Mouse (Mus musculus): ENCODE measurements around the gene Slc43a2. TPM values are rescaled to one million over a fixed set of nuclear protein-coding genes. Genes with fewer than 3 reads are reported as not detected.

Slc43a2 gene
- total and polyA plus RNA-seq, 3 experiments = 4.9 to 8.4 TPM; not detected in 1

GRCm38 (mm10) chr11:75560530-75561409 is 29.3 kb downstream of the Slc43a2 start:
- DNase-seq (ENCODE audit: low read depth, low spot score) = no peak
- H3K36me3 ChIP-seq (ENCODE audit: control insufficient read depth in 1 of 2, insufficient read depth in 2 of 2, low read length in 2 of 2) = peaks cover 0 to under 1% of the 10 kb centered on the region in 2 experiments; a peak in 1 of 4 replicates
- H3K4me1 ChIP-seq (ENCODE audit: control insufficient read depth in 1 of 2, insufficient read depth in 2 of 2, low read length in 2 of 2) = peaks cover 0 to 4% of the 10 kb centered on the region in 2 experiments; a peak in 2 of 4 replicates
- H3K9ac ChIP-seq (ENCODE audit: control insufficient read depth, low read depth, low read length, poor library complexity, severe bottlenecking) = no peak overlapping the region
- H3K79me2 ChIP-seq (ENCODE audit: control insufficient read depth, insufficient read depth, low read length, poor library complexity) = no peaks in the 10 kb centered on the region
- TF ChIP-seq GABPA (IDR thresholded peaks at IDR 0.05; ENCODE audit: low read depth, low read length) = no peak
- TF ChIP-seq MAZ (IDR thresholded peaks at IDR 0.05; ENCODE audit: low read depth, low read length) = no peak
- TF ChIP-seq MAX (IDR thresholded peaks at IDR 0.05; ENCODE audit: low read length) = no peak
- TF ChIP-seq ZMIZ1 (IDR thresholded peaks at IDR 0.05; ENCODE audit: low read depth, low read length) = no peak
- TF ChIP-seq HCFC1 (IDR thresholded peaks at IDR 0.05; ENCODE audit: low read depth, low read length) = no peak
- no peak for TF ChIP-seq MEF2A (IDR thresholded peaks at IDR 0.05; ENCODE audit: extremely low read depth, insufficient replicate concordance, low read depth, low read length, poor library complexity, severe bottlenecking)
- TF ChIP-seq SMC3 (IDR thresholded peaks at IDR 0.05; ENCODE audit: low read depth, low read length) = no peak
- no peak for TF ChIP-seq TCF12 (IDR thresholded peaks at IDR 0.05; ENCODE audit: low read depth, low read length)
- H3K9me3 ChIP-seq (replicated peaks; ENCODE audit: insufficient read depth, low read length) = no peaks in the 10 kb centered on the region
- H3K27me3 ChIP-seq (ENCODE audit: control insufficient read depth in 1 of 2, insufficient read depth in 2 of 2, low read length in 2 of 2) = no peaks in the 10 kb centered on the region
- H3K4me3 ChIP-seq (ENCODE audit: control insufficient read depth in 1 of 2, insufficient read depth in 1 of 2, low read depth in 2 of 2, low read length in 2 of 2) = no peak overlapping the region
- no peak overlapping the region for H3K27ac ChIP-seq (ENCODE audit: control insufficient read depth, low read depth, low read length)

DNA sequence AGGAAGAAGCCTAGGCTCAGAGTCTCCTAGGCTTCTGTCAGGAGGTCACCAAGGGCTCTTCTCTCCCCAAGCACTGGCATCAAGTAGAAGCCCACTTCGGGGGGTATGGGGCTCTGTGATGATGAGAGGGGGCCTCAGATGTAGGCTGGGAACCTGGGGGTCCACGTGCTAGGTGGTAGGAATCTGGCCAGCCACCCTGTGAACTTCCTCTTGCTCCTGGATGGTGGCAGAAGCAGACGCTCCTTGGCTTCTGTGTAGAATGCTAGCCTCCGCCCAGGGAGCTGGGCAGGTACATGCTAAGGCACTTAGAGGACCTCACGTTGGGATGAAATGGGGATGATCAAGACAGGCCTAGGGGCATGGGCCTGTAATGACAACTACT is 29.9 kb downstream of the Slc43a2 start:
- Histone ChIP-seq H3K9me3 (replicated peaks; ENCODE audit: insufficient read depth, low read length) (no peaks in the 10 kb centered on the region), H3K4me3 (ENCODE audit: control insufficient read depth in 1 of 2, insufficient read depth in 1 of 2, low read depth in 2 of 2, low read length in 2 of 2) (no peak overlapping the region), H3K27ac (ENCODE audit: control insufficient read depth, low read depth, low read length) (no peak overlapping the region), H3K9ac (ENCODE audit: control insufficient read depth, low read depth, low read length, poor library complexity, severe bottlenecking) (no peak overlapping the region), H3K27me3 (ENCODE audit: control insufficient read depth in 1 of 2, insufficient read depth in 2 of 2, low read length in 2 of 2) (no peaks in the 10 kb centered on the region), H3K36me3 (ENCODE audit: control insufficient read depth in 1 of 2, insufficient read depth in 2 of 2, low read length in 2 of 2) (peaks cover 0 to 7% of the 10 kb centered on the region in 2 experiments; a peak in 2 of 4 replicates), H3K79me2 (ENCODE audit: control insufficient read depth, insufficient read depth, low read length, poor library complexity) (no peaks in the 10 kb centered on the region), H3K4me1 (ENCODE audit: control insufficient read depth in 1 of 2, insufficient read depth in 2 of 2, low read length in 2 of 2) (peaks cover 0 to 11% of the 10 kb centered on the region in 2 experiments; a peak in 2 of 4 replicates)
- no peak for DNase-seq (ENCODE audit: low read depth, low spot score)
- TF ChIP-seq UBTF (IDR thresholded peaks at IDR 0.05; ENCODE audit: borderline replicate concordance, insufficient read depth, low read depth, low read length) = no peak
- TF ChIP-seq ZNF384 (IDR thresholded peaks at IDR 0.05; ENCODE audit: low read depth, low read length) = no peak
- no peak for TF ChIP-seq RAD21 (IDR thresholded peaks at IDR 0.05; ENCODE audit: low read depth, low read length)
- no peak for TF ChIP-seq ZC3H11A (IDR thresholded peaks at IDR 0.05; ENCODE audit: low read depth, low read length)
- TF ChIP-seq BHLHE40 (IDR thresholded peaks at IDR 0.05; ENCODE audit: borderline replicate concordance, low read depth, low read length) = no peak
- TF ChIP-seq USF2 (IDR thresholded peaks at IDR 0.05; ENCODE audit: borderline replicate concordance in 1 of 2, insufficient read depth in 1 of 2, low read depth in 1 of 2, low read length in 2 of 2) = no peak
- no peak for TF ChIP-seq CTCF (IDR thresholded peaks at IDR 0.05 in 2 of 3, conservative IDR thresholded peaks at IDR 0.05 in 1 of 3; ENCODE audit: control insufficient read depth in 1 of 3, insufficient read depth in 1 of 3, low read depth in 2 of 3, low read length in 3 of 3, poor library complexity in 1 of 3, severe bottlenecking in 1 of 3)
- TF ChIP-seq GABPA (IDR thresholded peaks at IDR 0.05; ENCODE audit: low read depth, low read length) = no peak
- no peak for TF ChIP-seq ZKSCAN1 (IDR thresholded peaks at IDR 0.05; ENCODE audit: low read depth, low read length)
- TF ChIP-seq CHD1 (IDR thresholded peaks at IDR 0.05; ENCODE audit: low read depth, low read length) = no peak
- no peak for TF ChIP-seq MAFK (IDR thresholded peaks at IDR 0.05; ENCODE audit: borderline replicate concordance, low read depth, low read length)
- TF ChIP-seq MAZ (IDR thresholded peaks at IDR 0.05; ENCODE audit: low read depth, low read length) = no peak

All from MEL (cell line).